Mouse (Mus musculus): ENCODE data around the gene Fkbp2. TPM values are rescaled to one million over a fixed set of nuclear protein-coding genes. Genes with fewer than 3 reads are reported as not detected.

Fkbp2 gene
- total RNA-seq, 2 experiments from 2014 or later, result 61.6 to 66.4 TPM

DNA sequence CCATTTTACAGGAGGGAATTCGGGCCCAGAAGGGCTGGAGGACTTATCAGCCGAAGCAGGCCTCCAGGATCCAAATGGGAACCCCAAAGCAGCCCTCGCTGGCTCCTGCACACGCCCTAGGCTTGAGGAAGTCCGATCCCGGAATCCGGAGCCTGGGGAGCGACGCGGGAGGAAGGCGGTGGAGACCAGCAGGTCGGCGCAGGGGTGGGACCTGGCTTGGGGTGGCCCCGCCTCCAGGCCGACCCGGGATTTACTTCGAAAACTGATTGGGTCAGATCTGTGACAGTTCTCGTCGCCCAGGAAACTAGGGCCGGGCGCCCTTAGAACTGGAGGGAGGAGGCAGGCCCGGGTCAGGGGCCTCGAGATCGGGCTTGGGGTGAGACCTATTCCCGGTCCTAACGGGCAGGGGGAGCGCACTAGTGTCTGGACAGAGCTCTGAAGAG, 38.0 kb downstream of the Fkbp2 start, which contains the start of gene Gpr137:
Gpr137 (minus strand) TSS at position 232 of the 443 bp plus-strand sequence.
- DNase-seq (ENCODE audit: low spot score in 2 of 2), result peak; percentile 80 to 94

DNA sequence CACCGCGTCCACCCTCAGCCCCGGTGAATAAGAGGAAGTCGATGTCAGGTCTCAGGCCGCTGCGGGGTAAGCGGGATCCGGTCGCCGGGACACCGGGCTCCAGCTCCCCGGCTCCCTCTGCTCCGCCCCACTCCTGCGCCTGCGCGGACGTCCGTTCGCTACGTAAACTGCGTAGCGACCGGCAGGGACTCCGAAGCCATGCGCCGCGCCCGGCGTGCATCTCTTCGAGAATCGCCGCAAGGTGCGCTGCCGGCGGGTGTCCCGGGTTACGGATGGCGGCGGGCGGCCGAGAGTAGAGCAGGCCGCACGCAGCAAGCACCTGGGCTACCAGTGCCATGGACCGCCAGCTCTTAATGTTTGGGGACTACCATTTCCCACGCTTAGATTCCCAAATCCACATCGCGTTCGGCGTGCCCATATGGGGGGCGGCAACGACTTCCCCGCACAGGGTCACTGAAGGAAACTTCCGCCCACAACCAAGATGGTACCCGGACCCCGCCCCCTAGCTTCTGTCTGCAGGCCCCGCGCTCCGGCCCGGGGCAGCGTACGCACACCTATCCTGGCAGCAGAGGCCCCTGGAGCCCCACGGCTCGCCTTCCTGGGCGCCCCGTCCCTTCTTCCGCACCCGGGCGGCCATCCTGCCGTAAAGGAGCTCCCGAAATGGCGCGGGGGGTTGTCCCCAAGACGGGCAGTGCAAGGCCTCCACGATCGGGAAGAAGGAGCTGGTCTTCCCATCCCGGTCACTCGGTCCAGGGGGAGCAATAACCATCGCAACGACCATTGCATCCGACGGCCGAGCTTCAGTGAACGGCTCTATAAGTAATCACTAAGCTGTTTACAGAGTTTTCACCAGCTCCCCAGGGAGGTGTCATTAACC, 38.7 kb downstream of the Fkbp2 start, which contains the start of gene Bad:
Bad (plus strand) TSS at position 490 of the 877 bp plus-strand sequence.
- DNase-seq (ENCODE audit: low spot score in 2 of 2), result peak; percentile 89 to 96

- DNase-seq (ENCODE audit: low spot score in 2 of 2), result no peak
Observed at GRCm38 (mm10) chr19:6940396-6941351, 39.6 kb downstream of the Fkbp2 start.

GRCm38 (mm10) chr19:6939106-6940002, 40.9 kb downstream of the Fkbp2 start:
- no peak for DNase-seq (ENCODE audit: low spot score in 2 of 2)

DNA sequence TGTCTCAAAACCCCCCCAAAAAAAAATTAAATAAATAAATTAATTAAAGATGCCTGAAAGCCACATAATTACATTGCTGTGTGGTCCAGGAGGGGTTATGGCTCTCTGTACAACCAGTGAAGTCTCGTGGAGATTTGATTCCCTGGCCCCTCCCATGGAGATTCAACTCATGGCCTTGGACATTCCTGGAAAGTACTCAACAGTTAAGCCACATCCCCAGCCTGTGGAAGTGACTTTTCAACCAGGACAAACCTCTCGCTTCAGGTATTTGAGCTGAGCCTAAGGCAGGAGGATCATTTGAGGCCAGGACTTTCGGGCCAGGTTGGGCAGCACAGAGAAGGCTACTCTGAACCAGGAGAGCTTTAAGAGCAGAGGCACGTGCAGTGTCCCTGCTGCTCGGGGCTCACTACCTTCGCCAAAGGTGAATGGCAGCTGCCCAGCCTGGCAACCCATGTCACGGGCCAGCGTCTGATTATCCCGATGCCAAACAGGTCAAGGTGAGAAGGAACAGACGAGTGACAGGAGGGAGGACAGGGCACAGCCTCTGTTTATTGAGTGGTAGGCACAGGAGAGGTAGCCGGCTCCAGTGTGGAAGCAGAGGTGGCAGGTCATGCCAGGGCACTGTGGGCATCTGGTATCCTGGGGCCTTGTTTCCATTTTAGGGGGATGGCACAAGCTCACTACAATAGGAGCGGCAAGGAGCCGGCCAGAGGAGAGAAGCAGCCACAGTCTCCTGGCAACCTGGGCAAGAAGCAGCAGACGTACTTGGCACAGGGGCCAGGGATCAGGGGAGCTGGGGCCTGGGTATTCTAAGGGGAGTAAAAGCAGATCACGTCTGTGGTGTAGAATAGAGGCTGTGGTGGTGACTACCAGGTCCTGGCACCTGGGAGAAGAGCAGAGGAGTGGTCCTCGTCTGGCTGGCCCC, 42.5 kb downstream of the Fkbp2 start:
- DNase-seq (ENCODE audit: low spot score in 2 of 2), result no peak

- no peak for DNase-seq (ENCODE audit: low spot score in 2 of 2)
Observed at GRCm38 (mm10) chr19:6936299-6936698, 44.0 kb downstream of the Fkbp2 start.

GRCm38 (mm10) chr19:6934195-6934977, 45.9 kb downstream of the Fkbp2 start, which contains the start of gene Kcnk4:
Gene Kcnk4 (minus strand): TSS chr19:6934515.
- DNase-seq (ENCODE audit: low spot score in 2 of 2), result no peak

- DNase-seq (ENCODE audit: low spot score in 2 of 2), result no peak
Observed at GRCm38 (mm10) chr19:6933436-6934194, 46.7 kb downstream of the Fkbp2 start.

DNA sequence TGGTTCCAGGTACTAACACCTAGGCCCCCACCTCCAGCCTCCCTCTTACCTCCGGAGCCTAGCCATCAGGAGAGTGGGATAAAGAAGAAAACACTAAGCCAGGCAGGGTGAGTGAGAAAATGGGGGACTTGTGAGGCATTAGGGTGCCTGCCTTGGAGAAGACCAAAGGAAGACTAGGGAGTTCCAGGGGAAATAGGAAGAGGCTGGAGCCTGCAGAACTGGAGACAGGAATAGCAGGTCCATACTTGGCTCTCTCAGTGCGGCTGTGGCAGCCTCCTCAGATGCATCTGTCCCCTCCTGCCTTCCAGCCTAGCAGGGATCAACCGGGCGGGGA, 47.2 kb downstream of the Fkbp2 start:
- no peak for DNase-seq (ENCODE audit: low spot score in 2 of 2)

DNA sequence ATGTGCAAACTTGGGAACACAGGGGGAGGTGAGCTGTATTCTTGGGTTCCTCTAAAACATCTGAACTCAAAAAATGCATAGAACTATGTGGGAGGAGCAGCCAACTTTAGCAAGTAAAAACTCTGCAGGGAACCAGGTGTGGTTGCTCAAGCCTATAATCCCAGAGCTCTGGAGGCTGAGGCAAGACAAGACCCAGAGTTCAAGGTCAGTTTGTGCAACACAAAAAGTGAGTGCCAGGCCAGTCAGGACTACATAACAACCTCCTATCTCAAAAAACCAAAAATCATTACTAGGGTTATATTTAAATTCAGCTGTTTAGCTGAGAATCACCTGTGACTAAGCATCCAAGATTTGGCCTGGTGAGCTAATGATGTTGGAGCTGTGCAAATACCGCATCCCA, 48.3 kb downstream of the Fkbp2 start:
- DNase-seq (ENCODE audit: low spot score in 2 of 2), result no peak

DNA sequence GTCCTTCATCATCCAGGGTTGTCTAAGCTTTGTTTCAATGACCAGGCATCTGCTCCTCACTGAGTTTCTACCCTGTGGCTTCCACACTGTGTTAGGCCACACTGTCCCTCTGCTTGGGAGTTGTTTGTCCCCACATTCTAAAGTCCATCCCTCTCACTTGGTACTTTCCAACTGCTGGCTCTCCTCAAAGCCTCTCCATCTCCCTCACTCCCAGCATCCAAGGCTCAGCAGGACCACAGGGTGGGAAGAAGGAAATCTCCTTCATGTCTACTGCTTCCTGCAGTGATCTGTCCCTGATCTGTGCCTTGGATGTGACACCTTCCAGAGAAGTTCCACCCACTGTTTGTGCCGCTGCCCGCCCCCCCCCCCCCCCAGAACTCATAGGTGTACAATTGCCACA, 49.3 kb downstream of the Fkbp2 start:
- no peak for DNase-seq (ENCODE audit: low spot score in 2 of 2)

GRCm38 (mm10) chr19:6928080-6928479, 52.2 kb downstream of the Fkbp2 start:
- no peak for DNase-seq (ENCODE audit: low spot score in 2 of 2)

Other genes starting within 250 kb of the Fkbp2 start
- 10 to 100 TPM; 26.9 to 33.4 TPM for gene Rps6ka4, start 139.9 kb downstream of the Fkbp2 start, total RNA-seq (2021)
- gene Ccdc88b, start 122.3 kb downstream of the Fkbp2 start, total RNA-seq (2021), result 1 to 10 TPM; 1.5 to 2.0 TPM
- 100 to 1,000 TPM in 1 of 2 experiments, 10 to 100 TPM in 1; 98.3 to 101 TPM for gene Trmt112, start 70.8 kb downstream of the Fkbp2 start, total RNA-seq (2021)
- gene Prdx5, start 70.4 kb downstream of the Fkbp2 start, total RNA-seq (2021), result 100 to 1,000 TPM; 199 to 210 TPM
- 10 to 100 TPM; 47.0 to 47.9 TPM for gene Esrra, start 58.7 kb downstream of the Fkbp2 start, total RNA-seq (2021)
- gene Catsperz, start 55.1 kb downstream of the Fkbp2 start, total RNA-seq (2021), result 1 to 10 TPM; 1.2 to 1.4 TPM
- under 1 TPM; 0.14 to 0.34 TPM for gene Kcnk4, start 46.0 kb downstream of the Fkbp2 start, total RNA-seq (2021)
- 10 to 100 TPM; 51.5 to 54.8 TPM for gene Bad, start 38.6 kb downstream of the Fkbp2 start, total RNA-seq (2021)
- 10 to 100 TPM; 41.2 to 43.8 TPM for gene Gpr137, start 38.0 kb downstream of the Fkbp2 start, total RNA-seq (2021)
- 100 to 1,000 TPM; 292 to 312 TPM for gene Ppp1r14b, start 5.5 kb downstream of the Fkbp2 start, total RNA-seq (2021)
- 10 to 100 TPM; 63.7 to 66.2 TPM for gene Plcb3, start 4.0 kb downstream of the Fkbp2 start, total RNA-seq (2021)
- gene Vegfb, start 7.2 kb upstream of the Fkbp2 start, total RNA-seq (2021), result 10 to 100 TPM; 88.6 to 89.2 TPM
- gene Dnajc4, start 12.1 kb upstream of the Fkbp2 start, total RNA-seq (2021), result 10 to 100 TPM; 35.3 to 37.6 TPM
- gene Nudt22, start 15.6 kb upstream of the Fkbp2 start, total RNA-seq (2021), result 10 to 100 TPM; 47.8 TPM
- gene Trpt1, start 15.6 kb upstream of the Fkbp2 start, total RNA-seq (2021), result 10 to 100 TPM; 15.3 to 16.6 TPM
- 10 to 100 TPM in 1 of 2 experiments, 1 to 10 TPM in 1; 8.7 to 11.3 TPM for gene Fermt3, start 39.0 kb upstream of the Fkbp2 start, total RNA-seq (2021)
- 100 to 1,000 TPM; 115 to 117 TPM for gene Stip1, start 59.5 kb upstream of the Fkbp2 start, total RNA-seq (2021)
- 10 to 100 TPM; 32.4 to 35.0 TPM for gene Macrod1, start 76.3 kb upstream of the Fkbp2 start, total RNA-seq (2021)
- 1 to 10 TPM; 3.8 to 5.9 TPM for gene Flrt1, start 125.2 kb upstream of the Fkbp2 start, total RNA-seq (2021)
- 100 to 1,000 TPM; 133 to 135 TPM for gene Otub1, start 225.8 kb upstream of the Fkbp2 start, total RNA-seq (2021)
- gene Cox8a, start 237.1 kb upstream of the Fkbp2 start, total RNA-seq (2021), result 100 to 1,000 TPM; 687 to 720 TPM

Data from adrenal gland, postnatal 4 days (tissue).